Mouse (Mus musculus) E14TG2a.4 (cell line): ENCODE measurements around the gene Tmem174.

Source experiments
- H3K27me3 ChIP-seq: 2 replicates; pipeline ENCODE4 v1.6.1; 2014; ENCODE audit warnings: low read length, control low read depth; ENCODE audit not compliant: insufficient read depth
- H3K36me3 ChIP-seq: 2 replicates; pipeline ENCODE4 v1.6.1; 2014; ENCODE audit warnings: low read length, control low read depth; ENCODE audit not compliant: insufficient read depth
- H3K4me1 ChIP-seq: replicated peaks from 2 replicates; pipeline ENCODE4 v1.6.1; 2014; ENCODE audit warnings: low read depth, low read length, control low read depth
- H3K4me3 ChIP-seq: replicated peaks from 2 replicates; pipeline ENCODE4 v1.5.1; 2014; ENCODE audit warnings: mild to moderate bottlenecking, low read length
- H3K9me3 ChIP-seq: 2 replicates; pipeline ENCODE4 v1.6.1; 2014; ENCODE audit warnings: low read length, control low read depth
- CTCF ChIP-seq: conservative IDR thresholded peaks from 2 replicates; pipeline ENCODE4 v1.5.1; 2014; ENCODE audit warnings: low read length
- NANOG ChIP-seq: IDR thresholded peaks from 2 replicates; pipeline ENCODE4 v1.6.1; 2014; ENCODE audit warnings: borderline replicate concordance, low read length, mixed read lengths
- POU5F1 ChIP-seq: IDR thresholded peaks from 2 replicates; pipeline ENCODE4 v1.6.1; 2014; ENCODE audit warnings: low read length, borderline replicate concordance

Gene Tmem174

DNA sequence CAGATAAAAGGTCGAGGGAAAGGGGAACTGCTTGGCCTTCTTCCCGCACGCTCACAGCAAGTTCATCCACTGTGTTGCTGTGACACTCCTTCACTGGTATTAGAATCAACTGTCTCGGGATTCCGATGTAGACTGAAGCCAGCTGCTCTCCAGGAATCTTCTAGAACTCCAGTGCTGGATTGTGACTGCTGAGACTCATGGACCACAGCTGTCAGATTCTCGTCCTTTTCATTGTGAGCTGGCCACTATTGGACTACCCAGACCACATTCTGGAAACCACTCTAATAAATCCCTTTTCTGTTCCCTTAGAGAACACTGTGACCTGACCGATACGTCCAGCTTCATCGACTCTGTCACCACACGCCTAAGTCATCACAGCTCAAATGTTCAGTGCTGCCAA is 28.0 kb upstream of the Tmem174 start:
- Histone ChIP-seq H3K9me3 (peaks cover 9% of the 10 kb centered on the region), H3K4me1 (no peaks in the 10 kb centered on the region), H3K36me3 (no peaks in the 10 kb centered on the region), H3K27me3 (peaks cover 2% of the 10 kb centered on the region; the same call in 1 of the 2 replicates), H3K4me3 (no peak overlapping the region)
- TF ChIP-seq CTCF, result no peak

DNA sequence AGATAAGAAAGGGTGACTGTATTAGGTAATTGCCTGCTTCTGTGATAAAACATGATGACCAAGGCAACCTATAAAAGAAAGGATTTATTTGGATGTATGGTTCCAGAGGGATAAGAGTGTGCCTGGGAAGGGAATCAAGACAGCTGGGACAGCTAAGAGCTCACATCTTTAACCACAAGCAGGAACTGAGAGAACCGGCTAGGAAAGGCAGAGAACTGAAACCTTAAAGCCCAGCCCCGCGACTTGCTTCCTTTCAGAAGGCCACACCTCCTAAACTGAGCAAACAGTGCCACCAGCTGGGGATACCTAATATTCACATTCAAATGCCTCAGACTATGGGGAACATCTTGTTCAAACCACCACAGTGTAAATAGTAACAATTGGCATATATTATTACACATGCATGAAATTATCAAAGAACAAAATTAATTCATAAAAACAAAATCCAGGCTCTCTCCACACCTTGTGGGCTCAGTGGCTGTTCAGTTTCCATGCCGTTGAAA is 25.0 kb upstream of the Tmem174 start:
- Histone ChIP-seq H3K4me1 (no peaks in the 10 kb centered on the region), H3K36me3 (no peaks in the 10 kb centered on the region)
- TF ChIP-seq NANOG (no peak), CTCF (no peak), POU5F1 (no peak)

DNA sequence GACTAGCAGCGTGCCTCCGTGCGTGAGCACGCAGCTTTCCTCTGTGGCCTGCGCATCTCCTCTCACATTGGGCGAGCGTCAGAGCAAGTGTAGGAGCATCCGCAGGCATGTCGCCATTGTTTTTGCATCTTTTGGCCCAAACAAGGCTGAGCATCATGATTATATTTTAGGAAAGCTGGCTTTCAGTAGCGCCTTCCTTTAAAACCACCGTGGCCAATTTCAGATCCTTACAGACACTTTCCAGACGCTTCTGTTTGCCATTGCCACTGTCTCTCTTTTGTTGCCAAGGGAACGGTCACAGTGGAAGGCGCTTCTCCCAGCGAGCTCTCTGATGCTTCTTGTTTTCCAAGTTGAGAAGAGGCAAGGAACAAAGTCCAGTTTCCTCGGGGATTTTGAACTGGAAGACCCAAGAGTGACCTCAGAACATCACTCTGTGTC is 18.8 kb upstream of the Tmem174 start:
- TF ChIP-seq POU5F1, result no peak
- no peaks in the 10 kb centered on the region for H3K27me3 ChIP-seq
- H3K9me3 ChIP-seq, result no peaks in the 10 kb centered on the region
- H3K36me3 ChIP-seq, result no peaks in the 10 kb centered on the region
- H3K4me1 ChIP-seq, result no peaks in the 10 kb centered on the region
- no peak overlapping the region for H3K4me3 ChIP-seq

More for the DNA sequence above, 25.0 kb upstream of the Tmem174 start:
- Histone ChIP-seq H3K27me3 (no peaks in the 10 kb centered on the region), H3K4me3 (no peak overlapping the region), H3K9me3 (peaks cover 9% of the 10 kb centered on the region)

DNA sequence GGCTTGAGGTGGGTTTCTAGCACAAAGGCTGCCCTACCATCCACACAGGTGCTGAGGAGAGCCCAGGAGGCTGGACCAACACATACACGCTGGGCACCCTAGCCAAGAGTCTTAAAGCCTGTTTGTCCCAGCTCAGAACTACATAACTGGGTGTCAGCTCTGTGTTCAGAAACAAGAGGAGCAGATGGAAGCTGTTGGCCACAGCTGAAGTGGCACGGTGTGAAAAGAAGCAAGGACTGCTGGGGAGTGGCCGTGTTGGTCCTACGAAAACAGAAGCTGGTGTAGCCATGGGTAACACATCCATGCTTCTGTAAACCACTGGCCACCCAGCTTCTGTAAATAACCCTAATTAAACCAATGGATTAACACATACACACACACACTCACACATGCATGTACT is 18.1 kb upstream of the Tmem174 start:
- H3K36me3 ChIP-seq, result no peaks in the 10 kb centered on the region
- TF ChIP-seq CTCF (no peak), NANOG (no peak), POU5F1 (no peak)

DNA sequence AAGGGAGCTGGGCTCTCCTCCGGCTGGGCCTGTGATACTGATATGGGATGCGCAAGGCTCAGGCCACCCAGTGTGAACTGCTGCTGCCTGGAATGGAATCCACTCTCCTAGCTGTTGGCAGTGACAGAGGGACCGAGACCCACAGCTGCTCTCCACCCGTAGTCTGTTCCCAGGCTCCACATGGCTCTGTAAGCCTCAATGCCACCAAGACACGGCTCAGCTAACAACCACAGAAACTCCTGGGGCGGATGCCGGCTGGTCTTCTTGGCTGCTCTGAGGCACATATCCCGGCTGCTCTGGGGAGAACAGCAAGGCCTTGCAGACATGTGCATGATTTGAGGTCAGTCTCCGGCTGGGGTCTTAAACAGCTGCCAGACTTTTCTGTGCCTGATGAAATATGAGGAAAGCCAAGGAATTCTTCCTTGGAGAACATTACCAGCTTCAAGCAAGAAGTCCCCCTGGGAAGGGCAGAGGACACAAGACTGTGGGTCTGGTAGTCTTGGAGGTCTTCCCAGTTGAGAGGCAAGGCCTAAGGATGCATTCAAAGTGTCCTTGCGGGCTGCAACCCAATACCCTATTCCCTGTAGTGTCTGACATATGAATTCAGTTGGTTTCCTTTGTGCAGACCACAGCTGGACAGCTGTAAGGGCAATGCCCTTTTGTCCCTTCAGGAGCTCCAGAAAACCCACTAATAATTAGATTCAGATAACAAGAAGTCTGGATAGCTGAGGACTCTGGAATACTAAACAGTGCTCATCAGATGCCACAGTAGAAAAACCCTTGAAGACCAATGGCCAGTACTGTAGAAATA is 17.1 kb upstream of the Tmem174 start:
- no peaks in the 10 kb centered on the region for H3K9me3 ChIP-seq
- no peak overlapping the region for H3K4me3 ChIP-seq
- no peaks in the 10 kb centered on the region for H3K36me3 ChIP-seq
- no peaks in the 10 kb centered on the region for H3K4me1 ChIP-seq
- no peaks in the 10 kb centered on the region for H3K27me3 ChIP-seq
- TF ChIP-seq POU5F1, result no peak
- TF ChIP-seq NANOG, result no peak
- TF ChIP-seq CTCF, result no peak

More for the DNA sequence above, 18.1 kb upstream of the Tmem174 start:
- no peaks in the 10 kb centered on the region for H3K9me3 ChIP-seq
- H3K4me3 ChIP-seq, result no peak overlapping the region
- no peaks in the 10 kb centered on the region for H3K27me3 ChIP-seq
- no peaks in the 10 kb centered on the region for H3K4me1 ChIP-seq

DNA sequence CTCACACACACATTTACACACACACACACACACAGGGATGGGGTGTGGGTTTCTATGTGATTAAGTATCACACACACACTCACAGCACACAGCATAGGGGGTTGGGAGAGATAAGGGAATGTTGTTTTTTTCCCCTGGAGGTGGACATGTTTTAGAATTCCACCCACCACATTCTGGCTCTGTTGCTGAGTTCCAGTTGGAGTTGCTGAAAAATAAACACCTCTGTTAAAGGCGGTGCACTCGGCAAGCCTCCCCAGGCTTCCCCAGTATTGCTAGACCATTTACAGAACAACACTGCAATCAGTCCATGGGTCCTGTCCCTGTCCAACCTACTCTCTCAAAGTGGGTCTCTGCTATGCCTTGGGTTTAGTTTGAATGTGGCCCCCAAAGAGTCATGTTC is 15.0 kb upstream of the Tmem174 start:
- Histone ChIP-seq H3K4me1 (0 out of 2 replicates have a peak, but pooled peaks cover 7% of the 10 kb centered on the region), H3K36me3 (no peaks in the 10 kb centered on the region), H3K27me3 (no peaks in the 10 kb centered on the region), H3K9me3 (peaks cover 6% of the 10 kb centered on the region; the same call in 1 of the 2 replicates), H3K4me3 (no peak overlapping the region)
- TF ChIP-seq NANOG (no peak), CTCF (no peak), POU5F1 (no peak)

DNA sequence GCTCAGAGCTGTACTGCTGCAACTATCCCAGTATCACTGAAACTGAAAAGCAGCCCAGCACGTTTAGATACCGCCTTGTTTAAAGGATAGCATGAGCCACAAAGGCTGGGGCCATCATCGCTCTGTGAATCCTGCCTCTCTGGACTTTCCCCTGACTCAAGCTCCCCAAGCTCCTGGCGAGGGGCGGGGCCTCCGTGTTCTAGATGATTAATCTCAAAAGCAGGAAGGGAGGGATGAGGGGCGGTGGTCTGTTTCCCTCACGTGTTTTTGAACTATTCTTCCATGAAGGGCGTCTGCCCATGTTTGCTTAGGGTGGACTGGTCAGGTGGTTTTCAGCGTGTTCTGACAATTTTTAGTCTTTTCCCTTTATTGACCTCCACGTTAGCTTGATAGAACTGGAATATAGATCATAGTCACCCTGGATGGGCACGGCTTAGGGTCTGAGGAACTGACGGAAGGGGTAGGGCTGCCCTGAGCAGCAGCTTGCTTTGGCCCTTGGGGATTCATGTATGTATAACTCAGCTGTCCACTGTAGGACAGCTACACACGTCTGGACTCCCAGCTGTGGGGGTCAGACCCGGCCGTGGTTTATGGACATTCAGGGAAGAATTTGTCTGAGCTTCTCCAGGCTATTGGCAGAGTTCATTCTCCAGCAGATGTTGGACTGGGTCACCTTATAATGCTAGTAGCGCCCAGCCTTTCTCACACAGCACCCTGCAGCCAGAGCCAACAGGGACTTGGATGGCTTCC is 14.2 kb upstream of the Tmem174 start:
- H3K27me3 ChIP-seq, result no peaks in the 10 kb centered on the region
- TF ChIP-seq CTCF, result no peak
- no peak for TF ChIP-seq NANOG
- TF ChIP-seq POU5F1, result no peak
- H3K36me3 ChIP-seq, result no peaks in the 10 kb centered on the region
- H3K9me3 ChIP-seq, result peaks cover 6% of the 10 kb centered on the region; the same call in 1 of the 2 replicates
- 0 out of 2 replicates have a peak, but pooled peaks cover 7% of the 10 kb centered on the region for H3K4me1 ChIP-seq
- no peak overlapping the region for H3K4me3 ChIP-seq

DNA sequence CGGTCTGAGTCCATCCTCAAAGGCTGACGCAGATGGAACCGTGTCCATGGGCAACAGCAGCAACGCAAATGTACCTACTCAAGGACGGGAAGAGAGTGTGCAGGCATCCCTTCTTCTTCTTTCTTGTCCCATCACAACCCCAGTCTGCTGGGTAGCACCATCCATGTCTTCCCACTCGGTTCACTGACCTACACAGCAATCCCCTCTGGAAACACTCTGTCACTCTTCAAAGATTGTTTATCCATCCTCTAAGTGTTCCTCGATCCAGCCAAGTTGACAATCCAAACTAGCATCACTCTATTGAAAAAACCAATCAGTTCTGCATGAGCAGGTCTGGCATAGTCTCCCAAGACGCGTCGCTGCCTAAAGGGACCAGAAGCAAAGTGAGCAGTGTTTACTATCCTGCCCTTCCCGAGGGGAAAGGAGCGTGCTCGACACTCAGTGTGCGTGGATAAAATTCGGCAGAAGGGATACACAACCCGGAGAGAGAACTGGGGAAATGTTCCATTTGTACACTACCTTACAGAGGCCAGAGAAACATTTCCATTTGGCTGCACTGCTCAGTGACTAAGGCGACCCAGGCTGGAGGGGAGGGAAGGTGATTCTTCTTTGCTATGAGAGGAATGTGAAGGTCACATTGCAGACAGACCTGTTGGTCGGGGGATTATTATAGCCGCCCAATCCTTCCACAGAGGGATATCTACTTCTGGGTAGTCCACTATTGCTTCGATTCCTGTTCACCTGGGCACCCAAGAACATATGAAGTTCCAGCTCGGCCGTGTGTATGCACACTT is 10.8 kb upstream of the Tmem174 start:
- no peaks in the 10 kb centered on the region for H3K36me3 ChIP-seq
- H3K27me3 ChIP-seq, result no peaks in the 10 kb centered on the region
- TF ChIP-seq POU5F1 (no peak), CTCF (no peak), NANOG (no peak)
- no peak overlapping the region for H3K4me3 ChIP-seq
- peaks cover 6% of the 10 kb centered on the region; the same call in 1 of the 2 replicates for H3K9me3 ChIP-seq
- 0 out of 2 replicates have a peak, but pooled peaks cover 7% of the 10 kb centered on the region for H3K4me1 ChIP-seq
